Mouse (Mus musculus): Measurements from ENCODE around the gene Etfdh.

DNA sequence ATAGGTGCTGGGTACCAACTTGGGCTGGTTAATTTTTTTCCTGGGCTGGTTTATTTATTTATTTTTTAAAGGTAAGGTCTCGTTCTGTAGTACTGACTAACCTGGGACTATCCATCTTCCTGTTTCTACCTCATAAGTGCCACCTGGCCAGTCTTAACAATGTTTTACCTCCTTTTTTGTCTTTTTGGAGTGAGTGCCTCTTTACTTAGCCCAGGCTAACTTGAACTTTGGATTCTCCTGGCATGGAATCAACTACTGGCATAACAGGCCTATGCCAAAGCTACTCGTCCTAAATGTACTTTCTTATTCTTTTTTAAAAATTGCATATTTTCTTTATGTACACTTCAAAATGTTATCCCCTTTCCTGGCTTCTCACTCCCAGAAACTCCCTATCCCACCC lies 39.6 kb downstream of the Etfdh start:
- no peak for TF ChIP-seq CTCF (IDR thresholded peaks at IDR 0.05; ENCODE audit: control insufficient read depth, insufficient read depth, insufficient read length)
- TF ChIP-seq CEBPB (IDR thresholded peaks at IDR 0.05; ENCODE audit: low read depth): no peak
- TF ChIP-seq MAX (IDR thresholded peaks at IDR 0.05): no peak
- TF ChIP-seq USF1 (IDR thresholded peaks at IDR 0.05; ENCODE audit: low read depth): no peak

Data from C2C12 (cell line).